Mouse (Mus musculus): ENCODE measurements around the gene Noc3l.

DNA sequence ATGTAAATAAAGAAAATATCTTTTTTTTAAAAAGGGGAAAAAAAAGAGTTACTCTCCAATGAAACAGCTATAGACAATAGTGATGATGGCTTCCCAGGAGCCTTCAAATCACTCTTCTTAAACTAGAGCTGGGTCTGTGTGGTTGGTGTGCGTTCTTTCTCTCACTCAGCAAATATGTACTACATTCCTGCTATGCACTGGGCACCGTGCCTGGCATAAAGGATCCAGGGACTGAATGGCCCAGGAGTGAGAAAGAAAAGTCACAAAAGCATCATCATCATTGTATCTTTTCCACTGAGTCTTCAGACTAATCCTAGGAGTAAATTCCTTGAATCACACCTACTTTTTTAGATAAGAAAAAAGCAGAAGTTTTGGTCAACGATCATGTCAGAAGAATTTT lies 61.9 kb downstream of the Noc3l start:
- TF ChIP-seq CTCF (IDR thresholded peaks at IDR 0.05; ENCODE audit: low read depth) (no peak), EP300 (IDR thresholded peaks at IDR 0.05; ENCODE audit: low read depth) (no peak)
